Mouse (Mus musculus) left cerebral cortex, adult 8-10 months (tissue): ENCODE measurements at regions not wholly inside any gene's neighbourhood (a gene's known extent, or its start where the extent isn't known, plus 50 kb on each side); places are given as distances from the start of the nearest gene placed in this dataset.

Source experiments
- DNase-seq, 2 experiments: peaks; one replicate each; pipeline ENCODE4 v3.0.0; 2022; ENCODE audit warnings: low spot score in 2 of 2

DNA sequence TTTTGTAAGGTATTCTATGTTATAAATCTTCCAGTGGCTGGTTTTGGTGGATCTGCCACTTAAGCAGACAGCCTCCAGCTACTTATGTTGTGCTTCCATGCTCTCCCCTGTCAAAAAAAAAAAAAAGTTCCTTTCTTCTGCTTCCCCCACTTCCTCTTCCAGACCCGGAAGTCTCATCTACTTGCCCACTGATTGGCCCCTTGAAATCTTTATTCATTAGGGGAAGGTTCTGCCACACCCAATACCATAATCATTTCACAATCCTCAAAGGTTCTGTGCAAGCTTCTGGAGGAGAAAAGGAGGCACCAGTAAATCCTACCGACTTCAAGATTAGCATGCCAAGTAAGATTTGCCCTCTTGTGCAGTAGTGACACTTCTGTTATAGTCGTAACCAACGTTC, 784.7 kb upstream of the Zeb2 start:
- no peak for DNase-seq

DNA sequence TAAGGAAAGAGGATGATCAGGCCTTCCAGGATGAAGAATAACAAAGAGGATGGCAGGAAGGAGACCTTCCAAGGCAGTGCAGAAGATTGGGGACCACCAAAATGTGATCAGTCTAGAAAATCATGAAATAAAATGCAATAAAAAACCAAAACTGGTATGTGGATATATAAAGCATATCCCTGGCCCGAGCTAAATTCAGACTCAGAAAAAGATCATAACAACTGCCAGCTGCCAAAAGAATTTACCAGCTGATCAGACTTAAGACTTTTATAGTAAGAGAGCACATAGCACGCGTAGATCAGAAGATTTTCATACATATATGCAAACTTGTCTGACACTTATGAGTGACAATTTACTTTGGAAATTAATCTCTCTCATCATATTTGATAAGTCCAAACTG, 767.5 kb upstream of the Zeb2 start:
- no peak for DNase-seq

DNA sequence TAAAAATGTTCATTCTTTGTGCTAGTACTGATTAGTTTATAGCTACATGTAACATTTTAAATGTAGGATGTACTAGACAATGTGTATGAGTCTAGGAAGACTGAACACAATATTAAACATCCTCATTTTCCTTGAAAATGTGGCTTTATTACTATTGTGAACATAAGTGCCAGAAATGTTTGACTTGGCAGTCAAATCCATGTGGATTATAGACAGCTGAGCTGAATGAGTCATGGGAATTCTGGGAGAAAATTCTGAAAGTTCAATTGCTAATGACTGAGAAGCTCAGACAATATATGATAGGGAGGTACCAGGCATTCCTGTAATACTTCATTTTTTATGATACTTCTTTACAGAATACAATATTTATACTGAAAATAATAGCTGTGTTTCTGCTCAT, 761.5 kb upstream of the Zeb2 start:
- no peak for DNase-seq

DNA sequence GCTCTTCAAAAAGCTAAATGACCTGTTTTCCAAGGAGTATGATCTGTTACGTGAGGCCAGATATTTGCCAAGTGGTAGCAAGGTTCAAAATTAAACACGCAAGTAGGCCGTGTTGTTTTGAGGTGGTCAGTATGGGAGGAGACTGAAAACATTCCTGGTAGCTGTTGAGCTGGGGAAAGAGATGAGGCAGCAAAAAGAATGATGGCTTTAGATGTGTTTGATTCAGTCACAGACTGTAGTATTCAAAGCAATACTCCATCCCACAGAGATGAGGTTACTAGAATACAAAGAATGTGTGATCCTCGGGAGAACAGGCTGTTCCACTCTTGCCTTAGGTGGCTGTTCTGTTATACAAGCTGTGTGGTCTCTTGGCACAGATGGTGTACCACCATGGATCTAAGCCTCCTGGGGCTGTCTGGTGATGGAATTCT, 742.7 kb upstream of the Zeb2 start:
- no peak for DNase-seq

DNA sequence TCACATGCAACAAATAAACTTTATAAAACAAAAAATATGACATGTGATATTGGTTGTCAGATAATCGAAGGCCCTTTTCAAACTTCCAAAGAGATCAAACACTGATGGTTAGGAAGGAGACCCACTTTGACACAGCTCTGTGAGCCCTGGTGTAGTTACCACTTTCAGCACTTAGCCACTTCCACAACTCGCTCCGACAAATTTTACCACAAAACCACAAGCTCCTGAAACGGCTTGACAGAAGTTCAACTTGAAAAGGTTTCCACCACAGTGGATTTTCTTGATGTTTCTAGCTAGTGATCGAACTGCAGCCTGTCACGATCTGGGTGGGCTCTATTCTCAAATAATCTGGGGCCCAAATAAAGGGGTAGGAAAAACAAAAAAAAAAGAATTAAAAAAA, 742.2 kb upstream of the Zeb2 start:
- no peak for DNase-seq

DNA sequence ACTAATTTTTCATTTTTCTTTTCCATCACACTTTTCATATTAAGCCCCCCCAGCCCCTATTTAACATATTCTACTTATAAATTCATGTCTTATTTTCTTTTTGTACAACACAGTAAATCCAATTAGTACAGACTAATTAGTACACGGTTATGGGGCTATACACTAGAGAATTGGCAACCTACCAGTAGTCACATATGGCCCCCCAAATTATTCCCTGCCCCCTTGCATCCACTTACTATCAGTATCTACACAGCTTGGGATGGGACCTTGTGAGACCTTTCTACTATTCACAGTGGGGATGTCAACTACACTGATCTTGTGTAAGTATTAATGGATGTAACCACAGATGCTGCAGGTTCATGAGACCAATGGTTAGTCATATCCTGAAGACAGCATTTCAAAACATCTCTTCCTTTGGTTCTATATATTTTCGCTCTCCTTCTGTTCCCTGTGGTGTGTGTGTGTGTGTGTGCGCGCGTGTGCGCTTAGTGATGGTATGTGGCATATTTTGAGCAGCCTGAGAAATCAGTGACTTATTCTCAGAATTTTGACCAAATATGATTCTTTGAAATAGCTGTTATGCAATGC, 732.9 kb upstream of the Zeb2 start:
- no peak for DNase-seq

DNA sequence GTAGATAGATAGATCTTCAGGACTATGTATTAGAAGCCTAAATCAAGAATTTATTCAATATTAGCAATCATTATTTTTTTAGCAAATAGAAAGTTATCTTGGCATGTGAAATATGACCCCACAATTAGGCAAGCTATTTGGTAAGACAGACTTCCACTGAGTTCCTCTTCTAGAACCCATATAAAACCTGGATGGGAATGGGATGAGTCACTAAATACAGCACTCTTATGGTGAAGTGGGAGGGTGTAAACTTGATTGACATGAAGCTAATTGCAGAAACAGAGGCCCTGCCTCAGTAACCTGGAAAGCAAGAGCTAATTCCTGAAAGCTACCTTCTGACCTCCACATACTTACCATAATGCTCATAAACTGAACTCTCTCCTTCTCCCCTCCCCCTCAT, 723.2 kb upstream of the Zeb2 start:
- no peak for DNase-seq

DNA sequence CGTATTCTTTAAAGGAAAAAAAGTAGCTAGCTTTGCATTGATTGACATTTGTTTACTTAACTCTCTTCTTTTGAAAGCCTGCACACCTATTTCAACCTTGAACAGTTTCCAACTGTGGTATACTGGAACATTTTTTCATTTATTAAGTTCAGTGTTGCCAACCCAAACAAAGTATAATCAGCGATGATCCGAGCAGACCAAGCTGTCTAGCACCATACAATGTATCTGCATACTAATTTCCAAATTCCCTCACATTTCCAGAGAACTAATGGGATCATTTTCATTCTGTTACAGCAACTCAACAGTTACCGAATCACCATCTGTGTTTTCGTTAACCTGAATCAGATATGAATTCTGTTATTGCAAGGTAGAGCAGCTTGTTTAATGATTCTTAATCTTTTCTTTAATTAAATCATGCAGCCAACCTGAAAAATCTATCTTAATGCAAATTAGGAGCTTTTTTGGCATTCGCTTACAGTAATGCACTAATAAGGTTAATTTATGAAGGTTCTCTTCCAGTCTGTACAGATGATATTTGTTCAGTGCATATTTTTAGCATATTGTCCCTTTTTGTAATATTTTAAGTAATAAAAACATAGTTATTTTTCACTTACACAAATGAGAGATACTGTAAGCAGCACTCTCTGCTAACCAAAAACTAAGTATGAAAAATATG, 719.5 kb upstream of the Zeb2 start:
- no peak for DNase-seq

DNA sequence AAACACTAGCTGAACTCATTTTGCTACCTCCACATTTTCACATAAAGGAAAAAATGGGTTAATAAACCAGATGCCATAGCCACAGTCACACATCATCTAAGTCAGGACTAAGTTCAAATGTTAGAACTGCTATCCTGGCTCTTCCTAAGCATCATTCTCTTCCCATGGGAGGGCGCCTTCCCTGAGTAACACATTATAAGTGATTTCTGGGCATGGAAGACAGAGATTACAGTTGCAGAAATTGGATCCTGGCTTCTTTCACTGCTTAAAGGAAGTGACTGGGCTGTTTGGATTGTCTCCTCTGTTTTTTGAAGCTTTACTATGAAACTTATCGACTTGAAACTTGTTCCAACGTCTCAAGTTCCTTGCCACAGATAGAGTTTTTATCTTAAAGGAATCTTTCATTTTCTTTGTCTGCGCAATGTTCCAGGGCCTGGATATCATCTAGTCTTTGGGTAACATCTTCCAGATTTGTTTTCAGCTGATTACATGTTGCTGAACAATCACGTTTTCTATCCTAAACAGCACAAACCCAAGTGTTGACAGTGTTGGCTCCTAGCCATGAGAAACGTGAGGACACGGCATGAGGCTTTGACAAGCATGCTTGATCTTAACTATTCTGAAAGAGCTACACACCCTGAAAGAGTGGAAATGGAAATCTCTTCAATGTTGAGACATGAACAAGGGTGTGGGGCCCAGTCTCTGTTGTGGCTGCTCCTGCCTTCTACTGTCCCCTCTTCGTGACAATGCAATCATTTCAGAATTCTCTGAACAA, 700.9 kb upstream of the Zeb2 start:
- no peak for DNase-seq

DNA sequence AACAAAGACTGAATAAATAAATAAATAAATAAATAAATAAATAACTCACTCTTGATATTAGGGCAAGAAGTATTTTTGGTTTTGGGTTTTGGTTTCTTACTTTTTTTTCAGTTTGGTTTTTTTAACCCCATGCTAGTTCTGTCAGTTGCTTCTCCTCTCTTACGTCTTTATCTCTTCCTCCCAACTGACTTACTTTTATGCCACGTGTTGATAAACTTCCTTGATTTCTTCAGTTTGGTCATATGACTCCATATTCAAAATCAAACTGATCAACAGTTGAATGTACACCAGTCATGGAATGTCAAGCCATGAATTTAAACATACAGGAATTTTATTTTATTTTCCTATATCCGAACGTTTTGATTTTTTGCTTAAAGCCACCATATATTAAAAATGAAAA, 697.5 kb upstream of the Zeb2 start:
- no peak for DNase-seq

DNA sequence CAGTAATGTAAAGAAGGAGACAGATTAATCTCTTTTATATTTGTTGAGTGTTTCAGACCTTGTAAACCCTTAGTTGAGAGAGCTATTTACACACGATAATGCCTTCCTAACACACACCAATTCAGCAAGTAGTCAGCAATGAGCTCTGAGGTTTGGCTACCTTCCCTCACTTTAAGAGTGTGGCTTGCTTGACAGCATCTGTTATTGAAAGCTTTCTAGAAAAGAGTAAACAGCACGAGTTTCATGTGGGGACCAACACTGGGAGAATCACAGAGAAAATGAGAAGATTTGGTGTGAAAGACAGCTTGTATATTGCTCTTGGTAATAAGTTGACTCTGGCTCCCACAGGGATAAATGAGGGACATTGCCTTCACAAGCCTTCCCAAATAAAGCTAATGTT, 688.1 kb upstream of the Zeb2 start:
- DNase-seq: no peak

DNA sequence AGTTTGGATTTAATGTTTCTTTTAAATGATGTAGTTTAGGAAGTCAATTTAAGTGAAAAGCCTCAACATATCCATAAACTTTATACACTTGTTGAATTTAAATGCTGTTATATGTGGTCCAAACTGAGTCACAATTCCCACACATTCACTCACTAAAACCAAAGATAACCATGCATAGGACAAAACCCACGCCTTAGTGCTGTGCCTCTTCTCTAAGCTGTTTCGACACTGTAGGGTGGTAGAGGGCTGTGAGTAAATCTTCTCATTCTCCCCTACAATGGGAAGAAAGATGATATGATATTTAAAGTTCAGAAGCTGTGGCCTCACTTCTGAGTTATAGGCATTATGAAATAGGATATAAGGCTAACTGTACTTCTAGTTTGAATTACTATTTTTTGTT, 682.9 kb upstream of the Zeb2 start:
- no peak for DNase-seq

DNA sequence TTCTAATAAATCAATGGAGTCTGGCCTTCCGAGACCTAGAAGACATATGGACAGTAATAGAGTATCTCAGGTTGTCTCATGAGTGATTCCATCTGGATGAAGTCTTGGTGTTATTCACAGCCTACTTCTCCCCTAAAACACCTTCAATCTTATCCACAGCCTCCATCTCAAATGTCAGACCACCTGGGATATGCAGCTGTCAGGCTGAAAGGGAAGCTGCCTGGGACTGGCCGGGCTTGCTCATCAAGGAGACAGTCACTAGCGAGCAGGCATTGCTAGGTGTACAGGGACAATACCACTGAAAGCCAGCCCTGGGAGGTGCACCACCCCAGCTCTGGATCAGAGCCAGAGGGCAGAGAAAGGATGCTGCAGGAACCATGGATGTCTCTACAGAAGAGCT, 676.4 kb upstream of the Zeb2 start:
- DNase-seq: no peak

DNA sequence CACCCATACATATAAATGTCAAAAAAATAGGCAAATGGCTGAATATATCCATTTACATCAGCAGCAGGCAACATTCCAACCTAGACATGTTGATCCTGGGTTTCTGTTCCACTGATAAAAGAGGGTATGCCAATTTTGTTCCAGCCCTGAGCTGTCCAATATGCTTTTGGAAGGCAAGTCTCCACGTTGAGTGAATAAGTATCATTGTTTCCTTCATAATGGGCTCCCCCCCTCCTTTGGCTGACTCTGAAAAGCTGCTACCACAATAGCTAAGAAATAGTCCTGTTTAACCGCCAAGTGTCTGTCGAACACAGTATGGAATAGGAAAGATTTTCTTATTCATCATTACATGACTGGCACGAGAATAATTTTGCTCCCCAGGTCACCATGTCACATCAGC, 672.5 kb upstream of the Zeb2 start:
- DNase-seq: no peak

DNA sequence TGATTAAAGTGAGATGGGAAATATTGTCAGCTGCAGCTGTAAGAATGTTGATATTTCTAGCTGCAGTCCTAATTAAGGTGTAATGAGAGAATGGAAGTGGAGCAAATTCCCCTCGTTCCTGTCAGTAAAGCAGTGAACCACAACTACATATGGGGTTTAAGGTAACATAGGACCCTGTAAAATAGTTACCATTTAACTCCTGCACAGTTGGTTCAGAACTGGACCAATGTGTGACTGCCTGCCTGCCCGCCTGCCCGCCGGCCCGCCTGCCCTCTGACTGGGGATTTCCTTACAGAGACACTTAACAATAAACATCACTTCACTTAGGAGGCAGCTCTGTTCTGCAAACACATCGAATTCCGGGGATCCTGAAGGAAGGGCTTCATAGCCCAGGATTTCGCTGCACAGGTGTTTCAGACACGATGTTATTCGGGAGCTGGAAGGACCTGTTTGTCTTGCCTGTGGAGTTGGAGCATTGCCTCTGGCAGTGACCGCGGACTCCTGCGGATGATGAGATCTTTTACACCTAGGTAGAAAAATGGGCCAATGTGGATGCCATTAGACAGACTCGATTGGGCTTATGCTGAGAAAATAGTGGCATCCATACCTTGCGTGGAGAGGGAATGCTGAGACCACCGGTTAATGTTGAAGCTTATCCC, 670.7 kb upstream of the Zeb2 start:
- DNase-seq: no peak

DNA sequence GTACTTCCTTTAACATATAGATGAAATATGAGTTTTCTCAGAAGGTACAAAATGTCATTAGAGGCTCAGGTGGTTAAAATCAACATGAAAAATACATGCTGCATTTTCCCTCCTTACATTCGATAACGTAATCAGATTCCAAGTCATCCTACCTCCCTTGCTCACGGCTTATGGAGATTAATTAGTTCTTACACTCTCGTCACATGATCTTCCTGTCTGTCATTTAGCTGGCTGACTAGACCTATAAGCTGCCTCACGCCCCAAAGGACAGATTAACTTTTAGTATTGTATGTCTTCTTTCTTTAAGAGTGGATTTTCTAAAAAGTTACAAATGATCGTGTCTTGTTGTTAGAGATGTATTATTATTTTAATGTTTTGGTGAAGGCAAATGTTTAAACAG, 669.6 kb upstream of the Zeb2 start:
- DNase-seq: no peak

DNA sequence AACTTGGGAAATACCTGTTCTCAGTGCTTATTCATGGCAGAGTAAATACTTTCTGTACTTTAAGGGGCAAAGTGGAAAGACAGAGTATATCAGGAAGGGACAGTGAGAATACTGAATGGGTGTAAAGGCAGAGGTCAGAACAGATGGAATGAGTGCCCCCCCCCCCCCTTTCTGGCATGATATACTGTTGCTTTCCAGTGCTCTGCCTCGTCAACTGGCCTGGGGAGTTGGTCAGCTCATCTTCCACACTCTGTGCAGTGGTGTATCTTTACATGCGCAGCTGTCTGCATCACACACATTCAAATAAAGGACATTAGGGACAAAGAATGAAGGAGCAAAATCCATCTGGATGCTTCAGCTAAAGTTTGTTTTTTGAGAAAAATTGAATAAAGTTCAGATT, 668.5 kb upstream of the Zeb2 start:
- DNase-seq: no peak

DNA sequence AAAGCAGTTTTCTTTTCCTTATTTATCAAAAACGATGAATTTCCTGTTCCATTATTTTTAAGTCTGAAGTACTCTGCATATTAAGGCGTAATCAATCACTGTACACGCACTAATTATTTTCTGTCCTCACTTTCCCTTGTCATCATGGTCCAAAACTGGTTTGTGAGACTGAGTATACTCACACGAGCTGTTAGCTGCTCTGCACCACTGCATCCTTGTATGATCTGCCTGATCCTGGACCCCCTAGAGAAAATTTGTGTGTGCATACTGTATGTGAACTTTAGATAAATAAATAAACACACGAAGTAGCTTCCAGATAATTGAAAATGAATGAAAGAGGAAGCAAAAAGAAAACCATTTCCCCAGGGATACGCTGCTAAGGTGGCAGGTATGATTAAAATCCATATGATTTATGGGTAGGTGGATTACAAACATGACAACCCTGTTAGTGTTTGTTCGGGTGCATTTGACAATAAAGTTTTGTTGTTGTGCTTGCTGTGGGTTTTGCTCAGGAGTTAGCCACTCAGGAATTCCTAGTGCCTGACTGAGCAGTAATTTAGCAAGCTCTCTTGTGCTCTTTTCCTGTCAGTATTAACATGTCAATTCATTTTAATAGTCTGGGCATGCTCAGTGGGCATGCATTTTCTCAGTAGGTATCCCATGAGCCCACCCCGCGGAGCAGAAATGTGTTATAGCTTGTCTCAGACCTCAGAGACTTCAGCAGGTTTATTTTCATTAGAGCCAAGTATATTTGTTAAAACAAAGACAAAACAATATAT, 666.6 kb upstream of the Zeb2 start:
- no peak for DNase-seq

DNA sequence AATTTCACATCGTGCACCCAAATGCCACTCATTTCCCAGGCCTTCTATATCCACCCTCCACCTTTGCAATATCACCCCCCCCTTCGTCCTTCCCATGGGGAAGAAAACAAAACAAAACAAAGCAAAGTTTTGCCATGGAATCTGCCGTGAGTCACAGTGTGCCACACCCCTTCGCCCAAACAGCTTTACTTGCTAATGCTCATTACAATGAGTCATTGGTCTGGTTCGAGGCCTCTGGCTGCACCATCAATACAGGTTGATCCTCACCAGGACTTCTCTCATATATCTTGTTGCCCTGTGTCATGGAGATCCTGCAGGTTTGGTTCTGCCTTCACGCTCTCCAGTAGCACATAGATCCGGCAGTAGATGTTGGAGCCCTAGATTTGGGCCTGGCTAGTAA, 660.3 kb upstream of the Zeb2 start:
- DNase-seq: no peak

DNA sequence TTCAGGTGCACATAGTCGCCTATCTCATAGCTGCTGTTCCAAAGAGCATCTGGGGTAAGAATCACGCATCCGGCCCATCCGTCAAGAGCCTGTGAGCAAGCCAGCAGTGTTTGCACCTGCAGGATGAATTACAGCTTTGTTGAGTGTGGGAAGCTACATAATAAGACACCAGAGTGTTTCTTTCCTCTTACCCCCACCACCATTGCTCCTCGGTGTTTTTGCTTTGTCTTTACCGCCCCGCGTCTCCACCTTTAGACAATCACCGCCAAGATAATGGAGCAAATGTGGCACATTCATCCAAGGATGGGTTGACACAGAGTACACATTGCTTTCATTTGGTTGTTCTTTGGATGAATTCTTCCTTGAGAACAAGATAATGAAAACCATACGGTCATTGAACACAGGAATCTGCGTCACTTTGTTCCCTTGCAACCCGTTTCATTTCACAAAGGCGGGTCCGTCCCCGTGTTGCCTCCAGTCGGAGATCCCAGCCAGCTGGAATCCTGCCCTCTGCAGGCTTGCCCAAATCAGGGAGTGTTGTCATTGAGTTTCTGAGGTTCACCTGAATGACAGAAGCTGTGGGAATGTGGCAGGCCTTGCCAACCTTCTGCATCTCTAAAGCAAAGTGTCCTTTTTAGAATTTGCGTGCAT, 659.4 kb upstream of the Zeb2 start:
- no peak for DNase-seq

DNA sequence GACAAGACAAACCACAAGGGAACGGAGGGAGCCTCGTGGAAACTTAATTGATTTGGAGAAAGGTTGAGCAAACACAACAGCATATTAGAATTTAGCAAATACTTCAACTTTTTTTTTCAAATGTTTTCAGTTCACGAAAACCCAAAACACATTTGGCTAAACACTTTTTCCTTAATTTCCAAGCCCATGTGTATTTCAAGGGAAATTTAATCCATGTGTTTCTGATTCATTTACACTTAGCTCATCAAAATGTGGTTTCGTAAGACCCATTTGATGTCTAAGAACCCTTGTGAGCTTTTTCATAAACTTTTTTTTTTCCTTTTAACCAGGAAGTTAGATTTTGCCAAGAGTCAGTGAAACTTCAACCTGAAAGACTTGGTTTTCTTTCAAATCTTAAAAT, 658.5 kb upstream of the Zeb2 start:
- no peak for DNase-seq
